Mouse (Mus musculus): ENCODE results near the gene Hmga1b. TPM values are rescaled to one million over a fixed set of nuclear protein-coding genes. Genes with fewer than 3 reads are reported as not detected.
"Not testable (repeated sequence)": the region's sequence is repeated elsewhere in the genome, so short reads cannot be mapped to it uniquely, and the experiment has no call there.

The Hmga1b gene
- total RNA-seq, 2 experiments from 2014 or later: 20.8 to 24.1 TPM

DNA sequence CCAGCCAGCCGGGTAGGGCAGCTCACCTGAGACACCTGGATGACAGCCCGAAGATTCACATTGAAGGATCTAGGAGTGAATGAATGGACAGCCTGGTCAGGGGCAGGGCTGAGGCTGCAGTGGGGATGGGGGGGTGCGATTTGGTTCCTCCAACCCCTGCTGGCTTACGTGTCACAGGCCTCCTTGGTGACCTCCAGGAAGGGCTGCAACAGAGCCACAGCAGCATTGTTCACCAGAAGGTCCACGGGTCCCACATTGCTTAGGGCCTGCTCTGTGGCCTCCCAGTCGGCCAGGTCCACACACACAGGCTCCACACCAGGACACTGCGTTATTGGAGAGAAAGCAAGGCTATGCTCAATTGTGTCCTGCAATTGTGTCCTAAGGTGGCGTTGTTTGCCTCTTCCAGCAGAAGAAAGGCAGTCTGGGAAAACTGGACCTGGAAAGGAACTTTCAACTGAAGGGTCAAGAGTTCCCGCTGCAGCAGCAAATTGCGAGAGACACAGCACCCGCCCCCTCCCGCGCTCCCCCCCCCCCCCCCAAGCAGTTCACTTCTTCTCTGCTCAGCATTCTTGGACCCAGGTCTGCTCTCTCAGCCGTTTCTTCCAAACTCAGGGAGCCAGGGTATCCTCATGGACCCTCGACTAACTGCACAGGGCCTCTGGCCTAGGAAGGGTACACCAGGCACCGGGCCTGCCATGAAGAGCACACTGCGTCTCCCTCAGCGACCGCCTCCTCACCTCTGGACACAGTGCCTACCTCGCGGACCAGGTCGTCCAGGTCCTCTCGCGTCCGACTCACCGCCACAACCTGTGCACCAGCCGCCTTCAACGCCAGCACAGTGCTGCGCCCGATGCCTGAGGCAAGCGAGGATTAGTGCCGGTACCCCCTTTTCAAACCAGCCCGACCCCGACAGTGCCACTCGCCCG, 36.1 kb upstream of the Hmga1b start:
- H3K4me3 ChIP-seq: peak overlapping the region; percentile 63
- TF ChIP-seq CTCF (conservative IDR thresholded peaks at IDR 0.05): no peak
- DNase-seq (ENCODE audit: low spot score in 2 of 2): no peak
- H3K27ac ChIP-seq: peak overlapping the region; percentile 61; the same call in 1 of the 2 replicates

GRCm38 (mm10) chr11:120727169-120727527, 35.4 kb upstream of the Hmga1b start, which contains the start of gene Dcxr:
TSS of gene Dcxr (minus strand) at chr11:120727281.
- peak; percentile 67 to 80 for DNase-seq (ENCODE audit: low spot score in 2 of 2)
- TF ChIP-seq CTCF (conservative IDR thresholded peaks at IDR 0.05): peak; percentile 70
- peak within 1 kb of the TSS; percentile 61; the same call in 1 of the 2 replicates for H3K27ac ChIP-seq
- H3K4me3 ChIP-seq: peak within 1 kb of the TSS; percentile 63

DNA sequence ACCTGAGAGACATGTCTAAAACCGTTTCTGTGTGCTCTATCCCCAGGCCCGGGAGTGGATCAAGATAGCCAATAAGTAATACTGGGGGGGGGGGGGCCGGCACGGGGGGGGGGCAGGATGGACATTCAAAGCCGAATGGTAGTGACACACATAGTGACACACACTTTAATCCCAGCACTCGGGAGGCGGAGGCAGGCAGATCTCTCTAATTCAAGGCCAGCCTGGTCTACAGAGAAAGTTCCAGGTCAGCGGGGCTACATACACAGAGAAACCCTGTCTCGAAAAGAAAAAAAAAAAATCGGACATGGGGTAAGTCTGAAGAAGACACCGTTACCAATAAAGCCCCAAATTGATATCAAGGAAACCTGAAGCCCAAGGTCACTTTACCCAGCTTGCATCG, 35.0 kb upstream of the Hmga1b start:
- no peak for TF ChIP-seq CTCF (conservative IDR thresholded peaks at IDR 0.05)
- no peak overlapping the region for H3K4me3 ChIP-seq
- DNase-seq (ENCODE audit: low spot score in 2 of 2): peak in 1 of 2 experiments; percentile 1
- H3K27ac ChIP-seq: no peak overlapping the region

DNA sequence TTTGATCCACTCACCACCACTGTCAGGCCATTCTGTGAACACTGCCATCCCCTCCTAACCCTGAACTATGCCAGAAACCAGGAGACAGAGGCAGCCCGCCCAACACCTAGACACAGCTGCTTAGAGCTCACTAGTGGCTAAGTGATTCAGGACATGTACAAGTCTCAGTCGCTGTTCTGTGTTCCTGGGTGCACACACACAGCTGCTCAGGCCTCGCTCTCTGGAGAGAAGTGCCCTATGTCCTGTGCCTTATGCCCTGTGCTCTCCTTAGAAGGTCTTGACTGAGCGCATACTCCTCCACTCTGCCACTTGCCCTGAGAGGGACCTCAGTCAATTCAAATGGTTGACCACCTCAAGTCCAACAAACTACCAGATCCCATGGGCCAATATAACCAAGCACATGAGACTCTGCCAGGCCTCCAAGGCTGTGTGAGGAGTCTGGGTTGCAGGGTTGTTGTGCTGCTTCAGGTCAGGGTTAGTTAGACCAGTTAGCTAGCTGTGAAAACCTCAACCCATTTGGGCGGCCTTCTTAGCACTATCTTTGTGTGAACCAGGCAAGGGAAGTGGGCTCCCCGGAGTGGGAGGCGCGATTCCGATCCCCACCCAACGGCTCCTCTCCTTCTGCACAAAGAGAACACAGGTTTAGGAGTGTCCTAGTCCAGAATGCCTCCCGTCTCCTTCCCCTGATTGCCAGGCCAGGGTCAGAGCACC, 33.9 kb upstream of the Hmga1b start:
- no peak overlapping the region for H3K27ac ChIP-seq
- no peak for DNase-seq (ENCODE audit: low spot score in 2 of 2)
- H3K4me3 ChIP-seq: no peak overlapping the region
- no peak for TF ChIP-seq CTCF (conservative IDR thresholded peaks at IDR 0.05)

GRCm38 (mm10) chr11:120729432-120730050, 33.1 kb upstream of the Hmga1b start:
- DNase-seq (ENCODE audit: low spot score in 2 of 2); H3K4me3 ChIP-seq; H3K27ac ChIP-seq: not testable (repeated sequence)

- no peak for TF ChIP-seq CTCF (conservative IDR thresholded peaks at IDR 0.05)
- no peak for DNase-seq (ENCODE audit: low spot score in 2 of 2)
- Histone ChIP-seq H3K27ac (no peak overlapping the region), H3K4me3 (no peak overlapping the region)
Measured at GRCm38 (mm10) chr11:120730331-120730870, 32.2 kb upstream of the Hmga1b start.

GRCm38 (mm10) chr11:120731395-120731794, 31.2 kb upstream of the Hmga1b start:
- DNase-seq (ENCODE audit: low spot score in 2 of 2): no peak
- H3K4me3 ChIP-seq: no peak overlapping the region
- H3K27ac ChIP-seq: no peak overlapping the region
- no peak for TF ChIP-seq CTCF (conservative IDR thresholded peaks at IDR 0.05)

- Histone ChIP-seq H3K27ac (no peak within 1 kb of the TSS), H3K4me3 (no peak within 1 kb of the TSS)
- no peak for DNase-seq (ENCODE audit: low spot score in 2 of 2)
- no peak for TF ChIP-seq CTCF (conservative IDR thresholded peaks at IDR 0.05)
Measured at GRCm38 (mm10) chr11:120731858-120732680, 30.5 kb upstream of the Hmga1b start, which contains the start of gene Cbr2. TSS of gene Cbr2 (minus strand) at chr11:120732114.

DNA sequence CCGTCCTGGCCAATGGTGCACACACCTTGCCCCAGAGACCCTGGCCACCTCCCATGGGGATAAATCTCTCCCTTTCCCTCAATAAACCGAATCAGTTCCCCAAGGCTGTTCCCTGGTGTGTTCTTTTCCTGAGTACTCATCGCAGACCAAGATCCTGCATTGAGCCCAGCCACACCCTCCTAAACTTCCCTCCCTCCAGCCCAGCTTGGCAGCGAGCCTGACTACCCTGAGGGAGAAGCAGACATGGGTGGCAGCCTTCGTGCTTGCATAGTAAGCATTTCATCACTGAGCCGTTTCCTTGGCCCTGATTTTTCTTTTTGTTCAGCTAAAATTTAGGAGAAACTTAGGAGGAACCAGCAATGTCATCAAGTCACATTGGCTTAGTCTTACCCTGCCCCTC, 29.1 kb upstream of the Hmga1b start:
- no peak for TF ChIP-seq CTCF (conservative IDR thresholded peaks at IDR 0.05)
- no peak overlapping the region for H3K4me3 ChIP-seq
- no peak for DNase-seq (ENCODE audit: low spot score in 2 of 2)
- H3K27ac ChIP-seq: no peak overlapping the region

DNA sequence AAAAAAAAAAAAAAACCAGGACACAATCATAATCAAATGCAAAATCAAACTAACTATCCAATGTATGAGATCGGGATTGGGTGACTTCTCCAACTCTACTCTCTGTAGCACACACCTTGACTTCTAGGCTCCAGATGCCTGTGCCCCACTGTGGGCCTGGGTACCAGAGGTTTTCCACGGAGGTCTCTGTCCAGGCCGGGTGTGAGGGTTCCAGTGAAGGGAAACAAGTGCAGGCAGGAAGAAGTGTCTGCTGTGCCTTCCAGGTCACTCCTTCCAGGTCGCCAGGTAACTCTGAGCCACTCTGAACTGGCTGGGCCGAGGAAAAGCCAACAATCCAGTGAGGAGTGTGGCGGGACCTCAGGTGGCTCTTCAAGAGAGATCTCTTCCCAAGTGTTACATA, 26.2 kb upstream of the Hmga1b start:
- Histone ChIP-seq H3K27ac (no peak overlapping the region), H3K4me3 (no peak overlapping the region)
- TF ChIP-seq CTCF (conservative IDR thresholded peaks at IDR 0.05): no peak
- no peak for DNase-seq (ENCODE audit: low spot score in 2 of 2)

DNA sequence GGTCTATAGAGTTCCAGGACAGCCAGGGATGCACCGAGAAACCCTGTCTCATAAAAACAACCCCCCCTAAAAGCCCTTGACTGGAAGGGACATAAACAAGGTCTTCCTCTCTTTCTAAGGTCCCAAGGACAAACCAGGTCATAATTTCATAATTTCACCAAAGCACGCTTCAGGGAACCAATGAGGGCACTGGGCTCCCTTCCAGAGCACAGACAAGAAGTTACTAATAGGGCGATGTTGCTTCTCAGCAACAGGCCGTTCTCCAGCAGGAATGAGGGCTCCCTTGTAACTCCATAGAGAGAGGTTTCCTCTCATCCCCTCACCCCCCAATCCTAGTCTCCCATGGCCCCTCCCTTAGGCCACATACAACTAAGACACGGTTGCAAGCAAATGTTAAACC, 21.6 kb upstream of the Hmga1b start:
- no peak overlapping the region for H3K4me3 ChIP-seq
- DNase-seq (ENCODE audit: low spot score in 2 of 2): no peak
- no peak for TF ChIP-seq CTCF (conservative IDR thresholded peaks at IDR 0.05)
- no peak overlapping the region for H3K27ac ChIP-seq

DNA sequence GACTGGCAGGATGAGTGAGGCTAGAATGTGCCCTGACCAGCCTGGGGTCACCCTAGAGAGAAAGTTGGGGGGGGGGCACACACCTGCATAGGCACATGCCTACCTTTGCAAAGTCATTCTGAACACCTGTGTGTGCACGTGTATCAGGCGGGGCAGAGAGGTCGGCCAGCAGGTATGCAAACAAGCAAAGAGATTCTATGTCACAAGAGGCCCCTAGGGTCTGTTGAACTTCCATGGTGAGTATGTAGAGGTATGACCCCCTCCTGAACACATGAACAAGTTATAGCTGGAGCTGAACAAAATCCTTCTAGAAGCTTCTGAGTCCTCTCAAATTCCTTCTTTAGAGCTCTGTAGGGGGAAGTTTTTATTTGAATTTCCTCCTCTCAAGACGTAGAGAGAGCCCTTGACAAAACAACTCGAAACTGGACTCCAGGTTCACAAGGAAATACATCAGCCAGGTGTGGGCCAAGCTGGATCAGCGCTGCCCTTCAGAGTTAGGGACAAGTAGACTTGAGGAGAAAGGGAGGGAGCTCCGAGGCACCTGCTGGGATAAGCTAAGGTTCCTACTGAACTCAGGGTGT, 18.4 kb upstream of the Hmga1b start:
- no peak overlapping the region for H3K4me3 ChIP-seq
- DNase-seq (ENCODE audit: low spot score in 2 of 2): no peak
- no peak overlapping the region for H3K27ac ChIP-seq
- no peak for TF ChIP-seq CTCF (conservative IDR thresholded peaks at IDR 0.05)

Measured in layer of hippocampus, adult 2 months (tissue).